Mouse (Mus musculus) MEL (cell line): ENCODE results near the gene Mill1. TPM values are rescaled to one million over a fixed set of nuclear protein-coding genes. Genes with fewer than 3 reads are reported as not detected.
A peak's percentile ranks its signal among the peaks of the same experiment; 100 is the strongest.

Experiments
- DNase-seq: peaks from one replicate; pipeline ENCODE4 v3.0.0; 2011; ENCODE audit warnings: low read depth, low spot score
- H3K27ac ChIP-seq: 2 replicates; pipeline ENCODE4 v1.5.1; 2012; ENCODE audit warnings: low read depth, mild to moderate bottlenecking, control low read depth, low read length, moderate library complexity; ENCODE audit not compliant: control insufficient read depth
- H3K27me3 ChIP-seq, 2 experiments: fragments of 150-350 bp in 1 of 2; sonication (generic) in 1 of 2; 2 replicates each; pipeline ENCODE4 v1.6.1; 2012; ENCODE audit warnings: low read length in 2 of 2, mild to moderate bottlenecking in 2 of 2, improper control_type of control experiment in 1 of 2, moderate library complexity in 1 of 2; ENCODE audit not compliant: insufficient read depth in 2 of 2, control insufficient read depth in 1 of 2
- H3K36me3 ChIP-seq, 2 experiments: 2 replicates each; pipeline ENCODE4 v1.6.1; 2012 to 2014; ENCODE audit warnings: low read length in 2 of 2, improper control_type of control experiment in 1 of 2, inconsistent platforms in 1 of 2, mild to moderate bottlenecking in 1 of 2; ENCODE audit not compliant: insufficient read depth in 2 of 2, control insufficient read depth in 1 of 2
- H3K4me1 ChIP-seq, 2 experiments: fragments of 150-350 bp in 1 of 2; sonication (generic) in 1 of 2; 2 replicates each; pipeline ENCODE4 v1.6.1; 2012; ENCODE audit warnings: low read length in 2 of 2, improper control_type of control experiment in 1 of 2, mild to moderate bottlenecking in 1 of 2; ENCODE audit not compliant: insufficient read depth in 2 of 2, control insufficient read depth in 1 of 2
- H3K4me3 ChIP-seq, 2 experiments: fragments of 150-350 bp in 1 of 2; sonication (generic) in 1 of 2; 2 replicates each; pipeline ENCODE4 v1.5.1; 2012; ENCODE audit warnings: low read depth in 2 of 2, low read length in 2 of 2, mild to moderate bottlenecking in 2 of 2, moderate library complexity in 2 of 2, control low read depth in 1 of 2, improper control_type of control experiment in 1 of 2; ENCODE audit not compliant: control insufficient read depth in 1 of 2, insufficient read depth in 1 of 2
- H3K79me2 ChIP-seq: 2 replicates; pipeline ENCODE4 v1.6.1; 2012; ENCODE audit warnings: mild to moderate bottlenecking, low read length, moderate library complexity; ENCODE audit not compliant: control insufficient read depth, poor library complexity, insufficient read depth
- H3K9ac ChIP-seq: 2 replicates; pipeline ENCODE4 v1.6.1; 2012; ENCODE audit warnings: low read depth, mild to moderate bottlenecking, control low read depth, low read length, moderate library complexity; ENCODE audit not compliant: control insufficient read depth, poor library complexity, severe bottlenecking
- H3K9me3 ChIP-seq: fragments of 150-350 bp; sonication (generic); replicated peaks from 2 replicates; pipeline ENCODE4 v1.6.1; 2012; ENCODE audit warnings: mild to moderate bottlenecking, low read length, improper control_type of control experiment, moderate library complexity; ENCODE audit not compliant: insufficient read depth
- CHD1 ChIP-seq: IDR thresholded peaks from 2 replicates; pipeline ENCODE4 v1.6.1; 2012; ENCODE audit warnings: low read depth, mild to moderate bottlenecking, inconsistent platforms, low read length, improper control_type of control experiment
- CHD2 ChIP-seq: IDR thresholded peaks from 2 replicates; pipeline ENCODE4 v1.6.1; 2011; ENCODE audit warnings: low read length, improper control_type of control experiment
- CTCF ChIP-seq, 3 experiments: IDR thresholded peaks in 2 of 3; conservative IDR thresholded peaks in 1 of 3; 2 replicates each; pipeline ENCODE4 v1.5.1; 2011 to 2012; ENCODE audit warnings: low read length in 3 of 3, low read depth in 2 of 3, mild to moderate bottlenecking in 2 of 3, improper control_type of control experiment in 1 of 3, inconsistent platforms in 1 of 3, mixed read lengths in 1 of 3, moderate library complexity in 1 of 3; ENCODE audit not compliant: control insufficient read depth in 1 of 3, insufficient read depth in 1 of 3, poor library complexity in 1 of 3, severe bottlenecking in 1 of 3
- EP300 ChIP-seq, 2 experiments: IDR thresholded peaks; 2 replicates each; pipeline ENCODE4 v1.6.1; 2011; ENCODE audit warnings: improper control_type of control experiment in 2 of 2, low read length in 2 of 2, low read depth in 1 of 2, mild to moderate bottlenecking in 1 of 2
- GABPA ChIP-seq: IDR thresholded peaks from 2 replicates; pipeline ENCODE4 v1.6.1; 2012; ENCODE audit warnings: low read depth, mild to moderate bottlenecking, inconsistent platforms, low read length, improper control_type of control experiment, moderate library complexity
- GATA1 ChIP-seq: IDR thresholded peaks from 2 replicates; pipeline ENCODE4 v1.6.1; 2011; ENCODE audit warnings: low read depth, low read length, improper control_type of control experiment
- MAFK ChIP-seq: IDR thresholded peaks from 2 replicates; pipeline ENCODE4 v1.6.1; 2011; ENCODE audit warnings: low read depth, mild to moderate bottlenecking, low read length, improper control_type of control experiment, borderline replicate concordance
- MAZ ChIP-seq: IDR thresholded peaks from 2 replicates; pipeline ENCODE4 v1.6.1; 2012; ENCODE audit warnings: low read depth, mild to moderate bottlenecking, inconsistent platforms, low read length, improper control_type of control experiment
- MEF2A ChIP-seq: IDR thresholded peaks from 2 replicates; pipeline ENCODE4 v1.6.1; 2014; ENCODE audit warnings: low read depth, mild to moderate bottlenecking, inconsistent platforms, low read length, improper control_type of control experiment; ENCODE audit not compliant: poor library complexity, insufficient replicate concordance, severe bottlenecking; ENCODE audit errors: extremely low read depth
- MYC ChIP-seq: IDR thresholded peaks from 2 replicates; pipeline ENCODE4 v1.6.1; 2011; ENCODE audit warnings: low read depth, mild to moderate bottlenecking, low read length, improper control_type of control experiment, moderate library complexity
- POLR2AphosphoS2 ChIP-seq: IDR thresholded peaks from 2 replicates; pipeline ENCODE4 v1.6.1; 2011; ENCODE audit warnings: low read length, improper control_type of control experiment
- RAD21 ChIP-seq: IDR thresholded peaks from 2 replicates; pipeline ENCODE4 v1.6.1; 2011; ENCODE audit warnings: mild to moderate bottlenecking, low read depth, low read length, improper control_type of control experiment
- RCOR1 ChIP-seq: IDR thresholded peaks from 2 replicates; pipeline ENCODE4 v1.6.1; 2012; ENCODE audit warnings: low read depth, mild to moderate bottlenecking, inconsistent platforms, low read length, improper control_type of control experiment
- SMC3 ChIP-seq: IDR thresholded peaks from 2 replicates; pipeline ENCODE4 v1.6.1; 2011; ENCODE audit warnings: low read depth, low read length, improper control_type of control experiment
- TBP ChIP-seq: IDR thresholded peaks from 2 replicates; pipeline ENCODE4 v1.8.0; 2011; ENCODE audit warnings: low read depth, low read length, improper control_type of control experiment
- UBTF ChIP-seq: IDR thresholded peaks from 2 replicates; pipeline ENCODE4 v1.6.1; 2012; ENCODE audit warnings: low read depth, mild to moderate bottlenecking, inconsistent platforms, low read length, improper control_type of control experiment, moderate library complexity, borderline replicate concordance; ENCODE audit not compliant: insufficient read depth
- USF2 ChIP-seq, 2 experiments: IDR thresholded peaks; 2 replicates each; pipeline ENCODE4 v1.6.1; 2011 to 2012; ENCODE audit warnings: improper control_type of control experiment in 2 of 2, low read length in 2 of 2, borderline replicate concordance in 1 of 2, inconsistent platforms in 1 of 2, low read depth in 1 of 2, mild to moderate bottlenecking in 1 of 2; ENCODE audit not compliant: insufficient read depth in 1 of 2
- polyA plus RNA-seq, 2 experiments: library from polyadenylated mRNA; stranded (reverse) in 1 of 2; unstranded in 1 of 2; fragments of >175 nt in 1 of 2; fragments of >200 nt in 1 of 2; gene quantifications; 2 replicates each; pipeline versions ENCODE4 v1.2.1 to v1.2.4; 2012; ENCODE audit warnings: low replicate concordance in 2 of 2, low read depth in 1 of 2; ENCODE audit not compliant: insufficient read length in 2 of 2, insufficient read depth in 1 of 2, missing spikeins in 1 of 2
- total RNA-seq: library from RNA; depleted of rRNA; stranded (reverse); fragments of 300-350 nt; gene quantifications from 2 replicates; pipeline ENCODE4 v1.2.3, GENCODE M21; 2012; rRNA removed

Mill1 gene
- total RNA-seq = not detected in 2 replicates
- not detected for polyA plus RNA-seq

DNA sequence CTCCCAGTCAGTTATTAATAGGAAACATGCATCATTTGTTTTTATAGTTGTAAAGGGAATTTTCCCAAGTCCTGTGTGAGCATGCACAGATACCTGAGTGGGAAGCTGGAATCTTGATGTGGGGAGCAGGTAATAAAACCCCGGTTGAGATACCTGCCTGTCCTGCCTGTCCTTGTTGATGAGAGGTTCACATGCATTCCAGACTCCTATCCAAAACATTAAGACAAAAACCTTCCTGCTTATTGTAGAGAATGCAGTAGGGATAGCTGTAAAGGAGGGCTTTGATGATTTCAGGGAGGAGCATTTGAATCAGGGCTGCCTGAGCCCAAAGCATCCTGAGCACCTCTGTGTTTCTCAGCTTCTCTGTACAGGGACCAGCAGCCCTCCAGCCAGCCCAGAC, at the start of gene Mill1:
Gene Mill1 (plus strand): TSS at position 301 of the 400 bp plus-strand sequence.
- TF ChIP-seq USF2 (IDR thresholded peaks at IDR 0.05; ENCODE audit: borderline replicate concordance in 1 of 2, insufficient read depth in 1 of 2, low read depth in 1 of 2, low read length in 2 of 2) = no peak
- TF ChIP-seq RAD21 = no peak
- no peak for TF ChIP-seq RCOR1
- no peak for TF ChIP-seq CHD2
- TF ChIP-seq SMC3 = no peak
- no peak for TF ChIP-seq MYC
- no peak for TF ChIP-seq GABPA
- no peak for TF ChIP-seq MAFK
- TF ChIP-seq EP300 (IDR thresholded peaks at IDR 0.05; ENCODE audit: low read depth in 1 of 2, low read length in 2 of 2) = no peak
- no peak for TF ChIP-seq MEF2A
- TF ChIP-seq POLR2AphosphoS2 = no peak
- no peak for TF ChIP-seq CHD1
- no peak for TF ChIP-seq UBTF
- TF ChIP-seq TBP = no peak
- no peak for TF ChIP-seq MAZ
- H3K9ac ChIP-seq = no peak within 1 kb of the TSS
- H3K4me1 ChIP-seq = 0 out of 4 replicates have a peak, but pooled peaks cover 0 to 3% of the 10 kb centered on the region in 2 experiments
- no peaks in the 10 kb centered on the region for H3K27me3 ChIP-seq
- no peaks in the 10 kb centered on the region for H3K36me3 ChIP-seq
- DNase-seq = no peak
- H3K4me3 ChIP-seq = no peak within 1 kb of the TSS
- no peaks in the 10 kb centered on the region for H3K79me2 ChIP-seq
- no peaks in the 10 kb centered on the region for H3K9me3 ChIP-seq
- H3K27ac ChIP-seq = no peak within 1 kb of the TSS

- DNase-seq = peak; percentile 4
- Histone ChIP-seq H3K27ac (no peak overlapping the region), H3K4me3 (no peak overlapping the region), H3K9ac (no peak overlapping the region), H3K36me3 (no peaks in the 10 kb centered on the region), H3K79me2 (no peaks in the 10 kb centered on the region), H3K27me3 (no peaks in the 10 kb centered on the region), H3K9me3 (no peaks in the 10 kb centered on the region), H3K4me1 (no peaks in the 10 kb centered on the region)
- TF ChIP-seq MEF2A = no peak
- TF ChIP-seq RAD21 = peak; percentile 35
- TF ChIP-seq GATA1 = 0 out of 2 replicates have a peak, but pooled peaks have one; percentile 34
- TF ChIP-seq CTCF (IDR thresholded peaks at IDR 0.05 in 2 of 3, conservative IDR thresholded peaks at IDR 0.05 in 1 of 3; ENCODE audit: control insufficient read depth in 1 of 3, insufficient read depth in 1 of 3, low read depth in 2 of 3, low read length in 3 of 3, poor library complexity in 1 of 3, severe bottlenecking in 1 of 3) = peak in 2 of 3 experiments; percentile 12 to 33; a peak in 1 of 6 replicates
- no peak for TF ChIP-seq MAZ
These were observed 34.2 kb upstream of the Mill1 start for GRCm38 (mm10) chr7:18210938-18211337.
